ENCODE assay signal across 8 mouse cellular contexts in the genomic region with DNA sequence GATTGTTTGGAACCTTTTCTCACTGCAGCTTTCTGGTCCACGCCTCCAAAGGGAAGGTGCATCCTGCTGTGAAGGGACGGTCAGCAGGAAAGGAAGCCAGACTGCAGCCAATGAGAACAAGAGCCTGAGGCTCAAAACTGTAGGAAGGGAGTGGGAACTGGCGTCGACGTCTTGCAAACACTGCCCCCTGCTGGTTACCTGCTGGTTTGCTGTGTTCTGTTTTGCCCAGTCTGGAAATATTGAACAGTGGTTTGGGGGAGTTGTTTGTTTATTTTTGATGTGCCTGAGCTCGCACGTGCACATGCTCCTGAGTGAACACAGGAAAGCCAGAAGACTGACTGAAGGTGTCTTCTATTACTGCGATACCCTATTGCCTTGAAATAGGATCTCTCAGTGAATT. TPM values are rescaled to one million over a fixed set of nuclear protein-coding genes. Genes with fewer than 3 reads are reported as not detected.
A peak's percentile ranks its signal among the peaks of the same experiment; 100 is the strongest.
DNase-seq lines count a peak whose midpoint lies in the region; ATAC-seq and TF ChIP-seq lines count a peak whose summit lies in the region.

No protein-coding gene starts in this region.

- no peak for TF ChIP-seq POLR2A in cerebellum, adult 2 months (IDR thresholded peaks at IDR 0.05; ENCODE audit: borderline replicate concordance, insufficient read depth, low read length)

- ATAC-seq in inflammation-experienced regulatory T-cells, adult 6 months: peak; percentile 30
- peak; percentile 61; the same call in 1 of the 2 replicates for ATAC-seq in midbrain, embryonic 11.5 days (ENCODE audit: low FRiP score)

- TF ChIP-seq CTCF in cerebellum, adult 2 months (IDR thresholded peaks at IDR 0.05; ENCODE audit: borderline replicate concordance, insufficient read depth, low read depth, low read length): peak; percentile 81

- H3K9ac ChIP-seq in midbrain, embryonic 11.5 days (ENCODE audit: low read length): no peak overlapping the region

- no peaks in the 10 kb centered on the region for H3K9me3 ChIP-seq in midbrain, embryonic 11.5 days (ENCODE audit: control insufficient read depth, low read length)

- no peak overlapping the region for H3K27ac ChIP-seq in cerebellum, adult 2 months (ENCODE audit: insufficient read depth, low read length)
- no peak overlapping the region for H3K27ac ChIP-seq in midbrain, embryonic 11.5 days (ENCODE audit: low read depth, low read length)

- H3K4me2 ChIP-seq in midbrain, embryonic 11.5 days: no peak overlapping the region

- peak; percentile 64 for DNase-seq in Muller cell, postnatal 12 days (ENCODE audit: inconsistent ontology term)
- peak; percentile 65 to 70 for DNase-seq in cerebellum, adult 2 months
- DNase-seq in frontal cortex, postnatal 10 days (ENCODE audit: low spot score in 2 of 2): peak; percentile 25 to 68
- peak; percentile 20 to 60 for DNase-seq in left cerebral cortex, adult 8-10 months (ENCODE audit: low spot score in 2 of 2)
- DNase-seq in midbrain, embryonic 11.5 days (ENCODE audit: low spot score, missing footprints): peak; percentile 96
- DNase-seq in skeletal muscle tissue, adult 2 months (ENCODE audit: low read depth, low spot score): peak; percentile 61
- DNase-seq in yolk sac, embryonic 10.5 days (ENCODE audit: low spot score): peak; percentile 61

- no peaks in the 10 kb centered on the region for H3K36me3 ChIP-seq in midbrain, embryonic 11.5 days (ENCODE audit: control insufficient read depth, insufficient read depth, low read length)

- H3K4me1 ChIP-seq in cerebellum, adult 2 months (ENCODE audit: control insufficient read depth, insufficient read depth, low read length): no peaks in the 10 kb centered on the region; the same call in 1 of the 2 replicates
- H3K4me1 ChIP-seq in midbrain, embryonic 11.5 days (ENCODE audit: control insufficient read depth, insufficient read depth, low read length): no peaks in the 10 kb centered on the region

- no peak overlapping the region for H3K4me3 ChIP-seq in cerebellum, adult 2 months (replicated peaks; ENCODE audit: insufficient read depth, low read depth, low read length)
- H3K4me3 ChIP-seq in midbrain, embryonic 11.5 days (ENCODE audit: low read depth, low read length): no peak overlapping the region

- no peaks in the 10 kb centered on the region for H3K27me3 ChIP-seq in cerebellum, adult 2 months (ENCODE audit: control insufficient read depth, insufficient read depth, low read length)
- no peaks in the 10 kb centered on the region for H3K27me3 ChIP-seq in midbrain, embryonic 11.5 days (ENCODE audit: control insufficient read depth, insufficient read depth, low read length)

- 11% methylated on average over 8 of the region's 8 CpGs for WGBS in cerebellum, adult 2 months
- 13% methylated on average over 8 of the region's 8 CpGs for WGBS in midbrain, embryonic 11.5 days

RNA-seq across cellular contexts. Expression of gene Gimap3, which starts 1.4 kb away (rescaled TPM):
- polyA plus RNA-seq in cerebellum, adult 2 months (2012; rRNA removed): 0.29 and 0.36 TPM in 2 replicates
- polyA plus RNA-seq in inflammation-experienced regulatory T-cells, adult 6 months (2017; shearing (Covaris generic)): 1,000 to 10,000 TPM; 1,096 to 1,768 (median 1,751) TPM
- total RNA-seq in left cerebral cortex, adult 8-10 months (2022): not detected
- not detected in 2 replicates for polyA plus RNA-seq in midbrain, embryonic 11.5 days (2014; fragmentation: Nextera tagmentation; extraction: Ambion mirVana)

RNA-seq across cellular contexts. Expression of gene Gimap5, which starts 26.0 kb away (rescaled TPM):
- polyA plus RNA-seq in cerebellum, adult 2 months (2012; rRNA removed): 0.57 and 0.82 TPM in 2 replicates
- polyA plus RNA-seq in inflammation-experienced regulatory T-cells, adult 6 months (2017; shearing (Covaris generic)): 100 to 1,000 TPM; 218 to 266 (median 236) TPM
- total RNA-seq in left cerebral cortex, adult 8-10 months (2022): 1 to 10 TPM in 1 of 4 experiments, under 1 TPM in 3; 0.32 to 1.2 (median 0.89) TPM
- polyA plus RNA-seq in midbrain, embryonic 11.5 days (2014; fragmentation: Nextera tagmentation; extraction: Ambion mirVana): 0.62 and 0.83 TPM in 2 replicates

RNA-seq across cellular contexts. Expression of gene Gimap1, which starts 33.2 kb away (rescaled TPM):
- 1.8 and 2.3 TPM in 2 replicates for polyA plus RNA-seq in cerebellum, adult 2 months (2012; rRNA removed)
- 100 to 1,000 TPM; 353 to 386 (median 354) TPM for polyA plus RNA-seq in inflammation-experienced regulatory T-cells, adult 6 months (2017; shearing (Covaris generic))
- total RNA-seq in left cerebral cortex, adult 8-10 months (2022): 1 to 10 TPM; 1.6 to 2.8 (median 1.8) TPM
- polyA plus RNA-seq in midbrain, embryonic 11.5 days (2014; fragmentation: Nextera tagmentation; extraction: Ambion mirVana): 4.7 TPM in 2 replicates

RNA-seq across cellular contexts. Expression of gene Gimap7, which starts 53.6 kb away (rescaled TPM):
- not detected in 2 replicates for polyA plus RNA-seq in cerebellum, adult 2 months (2012; rRNA removed)
- polyA plus RNA-seq in inflammation-experienced regulatory T-cells, adult 6 months (2017; shearing (Covaris generic)): 100 to 1,000 TPM; 458 to 769 (median 564) TPM
- total RNA-seq in left cerebral cortex, adult 8-10 months (2022): not detected
- not detected in 2 replicates for polyA plus RNA-seq in midbrain, embryonic 11.5 days (2014; fragmentation: Nextera tagmentation; extraction: Ambion mirVana)

RNA-seq across cellular contexts. Expression of gene Gm28053, which starts 53.6 kb away (rescaled TPM):
- 0.93 TPM in 1 of 2 replicates, not detected in the other for polyA plus RNA-seq in cerebellum, adult 2 months (2012; rRNA removed)
- polyA plus RNA-seq in inflammation-experienced regulatory T-cells, adult 6 months (2017; shearing (Covaris generic)): 10 to 100 TPM; 58.9 to 85.2 (median 59.9) TPM
- 1 to 10 TPM in 1 of 4 experiments, not detected in 3; 2.3 TPM for total RNA-seq in left cerebral cortex, adult 8-10 months (2022)
- polyA plus RNA-seq in midbrain, embryonic 11.5 days (2014; fragmentation: Nextera tagmentation; extraction: Ambion mirVana): 0.75 and 1.3 TPM in 2 replicates

Comparison
In these comparisons a context has a peak if more than half of its experiments do, and no peak if none do; other contexts are left out.
1. DNase-seq: peak in every context shown above with its lines; median percentile 96 in midbrain, embryonic 11.5 days; 68 in cerebellum, adult 2 months; 64 in Muller cell, postnatal 12 days; 61 in skeletal muscle tissue, adult 2 months; 61 in yolk sac, embryonic 10.5 days; 46 in frontal cortex, postnatal 10 days; 40 in left cerebral cortex, adult 8-10 months.
2. RNA of gene Gimap3, which starts 1.4 kb away (polyA plus RNA-seq): 1,096 to 1,768 TPM in inflammation-experienced regulatory T-cells, adult 6 months; 0.29 to 0.36 TPM in cerebellum, adult 2 months and not detected in midbrain, embryonic 11.5 days; every median in the first group is over 100 times any median in the second.
3. RNA of gene Gimap5, which starts 26.0 kb away (polyA plus RNA-seq): 218 to 266 TPM in inflammation-experienced regulatory T-cells, adult 6 months; 0.62 to 0.83 TPM in midbrain, embryonic 11.5 days and 0.57 to 0.82 TPM in cerebellum, adult 2 months; every median in the first group is over 100 times any median in the second.
4. RNA of gene Gimap1, which starts 33.2 kb away (polyA plus RNA-seq): 353 to 386 TPM in inflammation-experienced regulatory T-cells, adult 6 months; 4.7 TPM in midbrain, embryonic 11.5 days and 1.8 to 2.3 TPM in cerebellum, adult 2 months; every median in the first group is over 10 times any median in the second.